Mouse (Mus musculus) adipocyte (in vitro differentiated cells): Measurements from ENCODE around the gene Rtn4r.
"Not testable (repeated sequence)": the region's sequence is repeated elsewhere in the genome, so short reads cannot be mapped to it uniquely, and the experiment has no call there.

ENCODE experiments used
- DNase-seq: peaks from one replicate; pipeline ENCODE4 v3.0.0-alpha.2; 2016; ENCODE audit warnings: low spot score

Gene Rtn4r

GRCm38 (mm10) chr16:18195561-18195960, 68.1 kb downstream of the Rtn4r start:
- DNase-seq, result not testable (repeated sequence)

- no peak for DNase-seq
Measured at GRCm38 (mm10) chr16:18197881-18198280, 70.4 kb downstream of the Rtn4r start.

GRCm38 (mm10) chr16:18198365-18199098, 71.1 kb downstream of the Rtn4r start:
- DNase-seq, result no peak

- DNase-seq, result no peak
Measured at GRCm38 (mm10) chr16:18200062-18200461, 72.6 kb downstream of the Rtn4r start.

- no peak for DNase-seq
Measured at GRCm38 (mm10) chr16:18201620-18202019, 74.2 kb downstream of the Rtn4r start.
